Mouse (Mus musculus) kidney, postnatal 36 days (tissue): Measurements from ENCODE around the gene Rab28.

ENCODE experiments used
- DNase-seq, 2 experiments: peaks; one replicate each; pipeline ENCODE4 v3.0.0; 2021 to 2022; ENCODE audit warnings: mixed read lengths in 2 of 2

The Rab28 gene

GRCm38 (mm10) chr5:41708051-41708630, at the start of gene Rab28:
TSS of gene Rab28 (minus strand) at chr5:41708157.
- peak; percentile 99 for DNase-seq

GRCm38 (mm10) chr5:41757338-41757737, 49.4 kb upstream of the Rab28 start:
- DNase-seq: no peak

DNA sequence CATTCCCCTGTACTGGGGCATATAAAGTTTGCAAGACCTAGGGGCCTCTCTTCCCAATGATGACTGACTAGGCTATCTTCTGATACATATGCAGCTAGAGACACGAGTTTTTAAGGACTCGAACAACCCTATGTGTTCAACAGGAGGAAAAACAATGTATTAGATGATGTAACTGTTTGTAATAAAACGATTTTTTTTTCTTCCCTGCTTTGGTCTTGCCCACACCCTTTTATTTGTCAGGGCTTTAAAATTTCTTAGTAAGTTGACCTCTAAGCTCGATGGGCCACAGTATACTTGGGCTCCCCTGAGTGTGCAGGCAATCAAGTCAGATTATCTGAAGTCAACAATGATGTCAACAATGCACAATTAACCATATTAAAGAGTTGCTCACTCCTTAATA, 48.4 kb upstream of the Rab28 start:
- no peak for DNase-seq

GRCm38 (mm10) chr5:41755373-41755960, 47.5 kb upstream of the Rab28 start:
- DNase-seq: no peak

GRCm38 (mm10) chr5:41754836-41755235, 46.9 kb upstream of the Rab28 start:
- no peak for DNase-seq

GRCm38 (mm10) chr5:41754226-41754775, 46.3 kb upstream of the Rab28 start:
- DNase-seq: no peak

- DNase-seq: no peak
Observed at GRCm38 (mm10) chr5:41752721-41753120, 44.8 kb upstream of the Rab28 start.

- DNase-seq: no peak
Observed at GRCm38 (mm10) chr5:41744898-41745780, 37.2 kb upstream of the Rab28 start.

DNA sequence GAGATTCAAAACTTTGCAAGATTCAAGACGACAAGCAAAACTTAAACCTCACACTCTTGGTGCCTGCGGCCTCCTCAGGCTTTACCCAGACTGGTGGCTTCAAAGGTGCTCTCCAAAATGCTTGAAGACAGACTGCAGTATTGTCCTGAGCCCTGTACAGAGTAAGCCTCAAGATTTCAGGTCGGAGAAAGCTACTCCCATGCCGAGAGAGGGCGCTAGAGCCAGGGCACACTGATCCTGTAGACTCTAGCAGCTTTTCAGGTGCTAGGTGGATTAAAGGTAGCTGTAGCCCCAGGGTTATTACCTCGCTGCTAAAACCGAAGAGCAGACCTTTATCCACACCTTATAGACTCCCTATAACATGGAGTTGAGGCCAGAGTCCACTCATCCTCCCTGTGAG, 36.3 kb upstream of the Rab28 start:
- no peak for DNase-seq

DNA sequence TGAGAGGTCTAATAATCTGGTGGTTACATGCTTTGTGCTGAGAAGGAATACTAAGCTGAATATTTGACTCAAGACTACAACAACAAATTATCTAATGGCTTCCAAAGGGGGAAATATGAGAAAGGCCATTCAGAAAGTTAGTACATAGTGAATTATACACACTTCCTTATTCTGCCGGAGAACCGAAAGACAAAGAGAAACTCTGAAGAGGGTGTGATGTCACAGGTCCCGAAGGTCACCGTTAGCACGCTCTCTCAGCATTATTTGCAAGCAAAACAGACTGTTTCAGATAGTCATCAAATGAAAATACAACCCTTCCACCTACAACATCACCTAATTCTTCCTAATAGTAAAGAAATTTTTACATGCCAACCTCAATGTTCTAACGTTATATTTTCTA, 30.9 kb upstream of the Rab28 start:
- no peak for DNase-seq

DNA sequence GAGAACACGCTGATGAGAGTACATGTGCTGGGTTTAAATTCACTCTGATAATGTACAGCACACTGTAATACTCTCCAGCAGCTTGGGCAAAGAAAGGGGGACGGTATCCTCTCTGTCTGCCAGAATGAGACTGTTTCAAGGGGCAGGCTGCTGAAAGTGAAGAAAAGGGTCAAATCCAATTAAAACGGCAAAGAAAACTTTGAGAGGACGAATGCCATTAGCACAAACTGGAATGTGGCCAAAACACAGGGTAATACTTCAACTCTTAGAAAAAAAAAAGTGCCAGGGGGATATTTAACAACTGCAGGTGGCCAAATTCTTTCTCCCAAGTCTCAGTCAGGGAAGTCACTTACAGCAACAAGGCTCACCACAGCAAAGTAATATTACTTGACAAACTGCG, 29.1 kb upstream of the Rab28 start:
- DNase-seq: peak in 1 of 2 experiments; percentile 12

- no peak for DNase-seq
Observed at GRCm38 (mm10) chr5:41727017-41727416, 19.1 kb upstream of the Rab28 start.

DNA sequence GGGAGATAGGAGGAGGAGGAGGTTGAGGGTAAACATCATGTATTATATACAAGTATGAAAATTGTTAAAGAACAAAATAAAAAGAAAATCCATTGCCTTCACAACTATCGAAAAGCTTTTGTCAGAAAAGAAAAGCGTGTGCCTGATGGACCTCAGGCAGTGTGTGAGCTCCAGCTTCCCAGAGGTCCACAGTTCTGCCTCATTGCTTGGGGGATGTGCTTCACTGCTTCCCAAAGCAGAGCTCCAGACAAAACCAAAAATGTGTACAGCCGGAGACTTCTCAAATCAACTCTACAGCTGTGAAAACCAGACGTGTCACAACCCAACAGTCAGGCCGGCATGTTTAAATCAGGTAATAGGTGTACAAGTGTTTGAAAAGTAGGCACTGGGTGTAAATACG, 17.6 kb upstream of the Rab28 start:
- no peak for DNase-seq

DNA sequence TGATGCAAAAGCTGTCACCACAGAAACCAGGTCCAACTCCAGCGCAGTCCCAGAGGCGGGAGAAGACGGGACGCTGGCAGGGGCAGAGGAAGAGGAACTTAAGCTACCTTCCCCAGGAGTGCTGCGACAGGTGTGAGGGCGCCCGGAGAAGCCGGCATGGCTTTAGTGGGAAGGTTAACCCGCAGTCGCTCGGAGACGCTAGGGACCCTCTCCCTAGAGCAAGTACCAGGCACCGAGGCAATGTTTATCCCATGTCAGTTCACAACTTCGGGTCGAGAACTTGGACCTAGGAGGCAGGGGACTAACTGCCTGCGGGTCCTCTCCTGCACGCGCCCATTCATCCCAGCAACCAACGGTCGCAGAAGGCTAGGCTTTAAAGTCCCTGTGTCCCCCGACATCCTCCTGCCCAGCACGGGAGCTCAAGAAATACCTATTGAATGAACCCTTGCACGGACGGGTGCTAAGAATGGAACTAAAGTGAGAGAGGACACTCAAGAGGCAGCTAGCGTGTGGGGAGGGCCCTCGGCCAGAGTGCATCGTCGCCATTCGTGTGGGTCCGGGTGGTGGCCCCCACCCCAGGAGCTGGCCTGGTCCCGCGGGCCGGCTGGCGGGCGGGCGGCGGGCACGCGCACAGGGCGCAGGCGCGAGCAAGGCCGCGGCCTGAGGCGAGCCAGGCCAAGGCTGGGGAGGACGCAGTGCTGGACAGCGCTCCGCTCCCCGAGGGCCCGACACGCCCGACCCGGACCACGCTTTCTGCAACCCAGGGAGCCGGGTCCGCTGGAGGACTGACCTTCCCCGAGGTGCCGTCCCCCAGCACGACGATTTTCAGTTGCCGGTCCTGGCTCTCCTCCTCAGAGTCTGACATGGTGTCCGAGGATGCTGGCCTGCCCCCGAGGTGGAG, 592 bp downstream of the Rab28 start:
- peak; percentile 41 to 70 for DNase-seq

DNA sequence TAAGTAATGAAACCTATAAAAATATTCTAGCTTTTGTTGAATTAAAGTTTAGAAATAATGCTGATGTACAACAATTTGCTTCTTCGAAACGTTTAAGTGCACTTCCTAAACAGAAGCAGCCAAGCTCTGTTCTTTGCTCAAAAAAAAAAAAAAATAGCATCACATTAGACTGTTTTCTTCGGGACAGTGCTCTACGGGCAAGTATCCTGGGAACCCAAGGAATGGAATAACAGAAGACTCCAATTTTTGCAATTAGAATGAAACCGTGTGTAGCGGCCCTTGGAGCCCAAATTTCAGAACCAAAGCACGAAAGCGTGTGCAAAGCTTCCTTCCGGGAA, 1.2 kb downstream of the Rab28 start:
- DNase-seq: no peak

DNA sequence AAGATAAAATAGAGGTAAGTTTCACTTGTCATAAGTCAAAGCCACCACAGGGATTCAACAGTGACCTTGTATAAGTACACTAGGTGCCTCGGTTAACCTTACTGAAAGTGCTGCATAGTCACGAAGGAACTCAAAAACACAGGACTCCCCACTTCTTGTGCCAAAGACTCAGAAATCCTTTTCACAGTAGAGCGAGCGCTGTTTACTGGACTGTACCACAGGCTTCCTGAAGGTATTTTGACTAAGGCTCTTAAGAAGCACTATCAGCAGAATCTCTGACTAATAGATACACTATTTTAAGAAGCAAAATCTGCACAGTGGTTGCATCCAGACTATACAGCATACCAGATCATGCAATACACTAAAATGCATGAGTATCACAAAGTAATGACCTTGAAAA, 6.9 kb downstream of the Rab28 start:
- DNase-seq: peak; percentile 3 to 12

DNA sequence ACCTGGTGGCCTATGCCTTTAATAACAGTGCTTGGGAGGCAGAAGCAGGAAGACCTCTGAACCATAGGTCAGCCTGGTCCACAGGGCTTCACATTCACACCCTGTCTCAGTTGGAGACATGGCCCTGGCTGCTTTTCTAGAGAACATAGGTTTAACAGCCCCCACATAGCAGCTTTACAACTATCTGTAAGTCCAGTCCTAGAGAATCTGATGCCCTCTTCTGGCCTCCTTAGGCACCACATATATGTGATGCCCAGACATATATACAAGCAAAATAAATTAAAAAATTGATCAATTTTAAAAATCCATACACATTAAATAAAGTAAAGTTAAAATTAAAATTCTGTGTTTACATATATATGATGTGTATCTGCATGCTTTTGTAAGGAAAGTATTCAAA, 10.0 kb downstream of the Rab28 start:
- DNase-seq: peak in 1 of 2 experiments; percentile 1

GRCm38 (mm10) chr5:41685016-41685415, 22.9 kb downstream of the Rab28 start:
- DNase-seq: no peak

DNA sequence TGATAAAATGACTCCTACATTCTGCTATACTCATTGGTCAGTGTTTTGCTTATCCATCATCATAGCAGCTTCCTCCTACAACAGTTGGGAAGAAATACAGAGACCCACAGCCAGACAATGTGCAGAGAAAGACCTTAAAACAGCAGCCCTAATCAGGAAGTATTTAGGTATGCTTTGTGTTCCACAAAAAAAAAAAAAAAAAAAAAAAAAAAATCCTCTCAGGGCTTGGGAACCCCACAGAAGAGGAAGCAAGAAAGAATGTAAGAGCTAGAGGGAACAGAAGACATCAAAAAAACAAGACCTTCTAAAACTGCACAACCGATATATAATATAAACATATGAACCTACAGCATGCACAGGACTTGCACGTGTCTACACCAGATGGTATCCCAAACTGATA, 24.0 kb downstream of the Rab28 start:
- no peak for DNase-seq

DNA sequence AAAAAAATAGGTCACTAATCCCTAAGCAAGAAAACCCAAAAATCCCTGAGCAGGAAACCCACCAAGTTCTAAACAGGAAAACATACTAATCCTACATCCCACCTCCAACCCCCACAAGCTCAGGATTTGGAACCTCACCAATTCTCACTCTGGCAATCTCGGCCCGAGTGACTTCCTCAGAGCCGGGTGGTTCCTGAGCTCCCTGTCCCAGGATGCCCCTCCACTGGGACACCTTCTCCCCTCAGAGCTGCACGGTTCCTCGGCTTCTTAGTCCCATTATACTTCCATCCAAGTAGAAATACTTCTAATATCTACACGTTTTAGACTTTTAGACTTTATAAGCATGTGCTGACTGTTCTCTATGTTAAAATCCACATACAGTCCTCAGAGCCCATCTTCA, 41.9 kb downstream of the Rab28 start:
- no peak for DNase-seq

DNA sequence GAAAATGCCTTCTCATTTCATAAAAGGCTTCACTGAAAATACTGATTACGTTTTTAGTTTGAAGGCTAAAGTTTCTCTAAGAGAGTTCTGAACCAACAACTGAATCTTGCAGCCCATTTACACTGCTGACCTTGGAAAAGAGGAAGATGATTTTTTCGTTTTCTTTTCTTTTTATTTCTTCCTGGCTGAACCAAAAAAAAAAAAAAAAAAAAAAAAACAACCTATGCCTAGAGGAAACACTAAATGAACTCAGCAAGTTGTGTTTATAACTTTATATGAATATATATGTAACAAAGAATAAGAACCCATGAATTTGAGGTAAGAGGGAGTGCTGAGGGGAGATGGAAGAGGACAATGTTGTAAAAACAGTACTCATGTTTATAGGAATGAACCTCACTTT, 71.2 kb downstream of the Rab28 start:
- DNase-seq: no peak

DNA sequence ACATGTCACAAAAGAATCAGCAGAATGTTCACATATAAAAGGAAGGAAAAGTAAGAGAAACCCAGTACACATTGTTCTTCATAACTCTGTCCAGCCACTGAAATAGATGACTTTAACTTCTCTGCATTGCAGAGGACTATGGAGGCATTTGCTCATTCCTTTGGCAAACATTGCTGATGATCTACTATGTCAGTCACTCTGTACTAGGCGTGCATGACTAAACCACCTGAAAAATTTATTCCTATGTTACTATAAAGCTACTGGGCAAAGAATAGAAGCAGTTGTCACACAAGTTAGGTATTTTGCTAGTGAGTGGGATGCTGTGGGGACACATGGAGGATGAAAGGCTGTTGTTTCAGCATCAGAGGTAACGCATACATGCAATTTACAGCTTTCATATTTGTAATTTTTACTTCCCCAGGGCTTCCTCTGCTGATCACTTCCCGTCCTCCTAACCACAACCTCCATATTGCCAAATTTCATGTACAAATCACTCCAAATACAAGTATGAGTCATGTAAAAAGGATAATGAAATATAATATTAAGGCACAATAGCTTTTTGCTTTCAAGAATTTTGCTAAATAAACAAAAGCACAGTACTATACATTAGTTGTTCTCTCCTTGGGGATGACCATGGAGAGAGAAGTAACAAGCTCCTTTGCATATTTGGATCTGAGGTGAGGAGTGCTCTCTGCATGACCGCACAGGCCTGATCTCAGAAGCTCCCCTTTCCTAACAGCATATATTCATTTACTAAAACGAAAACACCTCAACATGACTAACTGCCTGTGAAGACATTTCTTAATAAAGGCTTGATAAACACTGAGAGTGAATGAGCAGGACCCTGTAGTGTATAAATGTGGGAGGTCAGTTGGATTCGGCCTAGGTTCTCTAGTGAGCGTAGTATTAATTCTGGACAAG, 80.5 kb downstream of the Rab28 start:
- DNase-seq: peak; percentile 10 to 12
